Mouse (Mus musculus): Measurements from ENCODE around the gene Tstd1.

Gene Tstd1

DNA sequence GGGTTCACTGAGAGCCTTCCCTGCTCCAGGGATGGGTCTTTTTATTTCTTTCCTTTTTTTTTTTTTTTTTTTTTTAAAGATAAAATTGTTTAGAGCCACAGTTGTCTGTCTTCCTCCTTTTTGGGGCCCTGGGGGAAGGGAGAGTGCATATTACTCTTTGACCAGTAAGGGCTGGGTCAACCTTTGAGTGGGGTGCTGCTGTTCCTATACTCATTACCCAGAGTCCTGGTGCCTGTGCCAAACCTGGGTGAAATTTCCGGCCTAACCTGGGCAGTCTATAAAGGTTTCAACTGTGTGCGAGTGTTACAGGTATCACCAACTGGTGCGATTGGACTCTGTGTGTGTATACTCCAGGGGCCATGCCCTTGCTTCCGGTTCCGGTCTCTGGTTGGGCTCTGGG is at the start of gene Tstd1:
Gene Tstd1 (plus strand): TSS at position 213 of the 400 bp plus-strand sequence.
- in situ Hi-C loops (cut with MboI, MseI) = no loop called here

DNA sequence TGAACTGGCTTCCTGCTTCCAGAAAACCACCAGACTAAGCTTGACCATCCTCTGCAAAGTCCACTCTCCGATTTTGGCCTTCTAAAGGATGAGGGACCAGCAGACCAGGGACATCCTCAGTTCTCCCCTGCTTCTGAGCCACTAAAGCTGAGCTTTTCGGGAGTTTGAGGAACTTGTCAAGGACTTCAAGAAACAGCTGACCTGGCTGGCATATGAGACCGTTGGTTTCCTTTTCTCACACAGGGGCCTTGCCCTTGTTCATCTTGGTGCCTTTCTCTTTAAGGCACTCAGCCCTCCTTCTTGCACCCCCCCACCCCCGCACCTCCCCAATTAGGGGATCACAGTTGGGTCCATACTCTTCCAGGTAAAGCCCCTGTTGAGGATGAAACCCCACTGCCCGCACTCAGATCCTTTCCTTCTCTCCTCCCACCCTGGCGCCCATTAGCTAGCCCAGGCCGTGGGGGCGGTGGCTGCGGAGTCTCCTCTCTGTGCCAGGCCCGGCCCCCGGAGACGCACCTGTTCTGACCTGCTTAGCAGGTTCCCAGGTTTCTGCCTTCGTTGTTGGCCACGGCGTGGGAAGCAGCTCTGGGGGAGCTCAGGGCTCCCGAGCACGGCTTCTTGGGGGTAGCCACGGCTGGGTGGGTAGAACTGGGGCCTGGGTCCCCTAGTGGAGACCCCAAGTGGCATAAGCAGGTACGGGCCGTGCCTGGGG is 48.7 kb upstream of the Tstd1 start, which contains the start of gene Nectin4:
Gene Nectin4 (plus strand): TSS at position 255 of the 712 bp plus-strand sequence.
- in situ Hi-C loops (cut with MboI, MseI) = no loop called here

DNA sequence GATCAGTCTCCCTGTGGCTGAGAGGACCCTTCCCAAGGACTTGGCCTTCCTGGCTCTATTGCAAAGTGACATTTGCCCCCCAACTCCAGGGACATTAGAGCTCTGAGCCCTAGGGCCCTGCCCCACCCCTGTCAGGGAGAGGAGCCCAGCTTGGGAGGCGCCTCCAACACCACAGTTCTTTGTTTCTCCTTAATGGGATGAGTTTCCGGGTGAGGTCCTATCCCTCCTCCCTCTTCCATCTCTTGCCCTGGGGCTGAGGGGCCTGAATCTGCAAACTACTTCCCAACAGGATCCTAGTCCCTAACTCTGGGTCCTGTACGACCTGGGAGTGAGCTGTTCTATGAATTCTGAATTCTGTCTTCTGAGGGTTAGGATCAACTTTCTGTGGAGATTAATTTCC is 45.8 kb upstream of the Tstd1 start:
- in situ Hi-C loops (cut with MboI, MseI) = no loop called here

DNA sequence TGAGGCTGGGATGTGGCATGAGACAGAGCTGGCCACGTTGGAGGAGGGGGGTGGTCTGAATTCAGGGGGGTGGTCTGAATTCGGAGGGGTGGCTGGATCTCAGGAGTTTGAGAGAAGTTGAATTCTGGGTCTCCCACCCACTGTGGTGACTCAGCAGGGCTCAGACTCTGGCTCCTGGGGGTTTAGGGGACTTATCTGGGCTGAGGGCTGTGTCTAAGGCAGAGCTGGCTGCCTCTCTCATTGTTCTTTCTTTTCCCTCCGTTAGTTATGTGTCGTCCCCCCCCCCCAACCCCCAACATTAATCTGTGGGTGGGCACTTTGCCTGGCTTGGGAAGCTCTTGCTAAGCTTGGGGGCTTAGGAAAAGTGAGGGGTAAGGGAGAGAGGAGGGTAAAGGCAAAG is 44.7 kb upstream of the Tstd1 start:
- in situ Hi-C loops (cut with MboI, MseI) = no loop called here

DNA sequence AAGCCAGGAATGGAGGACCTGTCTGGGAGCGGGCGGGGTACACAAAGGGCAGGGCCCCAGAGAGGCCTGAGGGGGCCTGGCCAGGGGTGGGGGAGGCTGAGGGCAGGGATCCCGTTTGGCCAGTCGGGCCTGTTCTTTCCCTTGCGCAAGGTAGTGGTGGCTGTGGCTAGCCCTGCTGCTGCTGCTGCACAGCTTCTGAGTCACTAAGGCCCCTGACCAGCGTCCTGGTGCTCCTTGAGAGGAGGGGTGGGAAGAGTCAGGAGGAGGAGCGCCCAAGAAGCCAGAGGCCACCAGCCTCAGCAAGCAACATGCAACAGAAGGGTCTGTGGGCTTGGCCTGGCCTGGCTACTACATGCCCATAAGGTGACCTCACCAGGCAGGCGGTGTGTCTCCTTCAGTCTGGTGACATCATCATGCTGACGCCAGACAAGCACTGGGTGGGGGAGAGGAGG is 43.0 kb upstream of the Tstd1 start:
- in situ Hi-C loops (cut with MboI, MseI) = no loop called here

DNA sequence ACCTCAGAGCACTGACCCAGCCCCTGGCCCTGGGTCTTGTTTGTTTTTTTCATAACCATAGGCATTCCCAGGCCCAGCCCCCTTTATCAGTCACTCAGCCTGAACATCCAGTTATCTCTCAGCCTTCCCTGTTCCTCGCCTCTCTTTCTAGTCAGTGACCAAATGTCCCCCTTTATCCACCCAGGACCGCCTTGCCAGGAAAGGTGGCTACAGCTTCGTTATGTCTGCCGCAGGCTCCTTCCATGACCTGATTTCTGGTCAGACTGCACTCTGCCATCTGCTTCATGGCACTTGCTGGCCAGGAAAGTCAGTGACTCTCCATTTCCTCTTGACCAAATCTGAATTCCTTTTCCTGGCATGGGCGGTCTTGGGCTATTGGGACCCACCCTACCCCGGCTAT is 40.4 kb upstream of the Tstd1 start:
- in situ Hi-C loops (cut with MboI, MseI) = no loop called here

DNA sequence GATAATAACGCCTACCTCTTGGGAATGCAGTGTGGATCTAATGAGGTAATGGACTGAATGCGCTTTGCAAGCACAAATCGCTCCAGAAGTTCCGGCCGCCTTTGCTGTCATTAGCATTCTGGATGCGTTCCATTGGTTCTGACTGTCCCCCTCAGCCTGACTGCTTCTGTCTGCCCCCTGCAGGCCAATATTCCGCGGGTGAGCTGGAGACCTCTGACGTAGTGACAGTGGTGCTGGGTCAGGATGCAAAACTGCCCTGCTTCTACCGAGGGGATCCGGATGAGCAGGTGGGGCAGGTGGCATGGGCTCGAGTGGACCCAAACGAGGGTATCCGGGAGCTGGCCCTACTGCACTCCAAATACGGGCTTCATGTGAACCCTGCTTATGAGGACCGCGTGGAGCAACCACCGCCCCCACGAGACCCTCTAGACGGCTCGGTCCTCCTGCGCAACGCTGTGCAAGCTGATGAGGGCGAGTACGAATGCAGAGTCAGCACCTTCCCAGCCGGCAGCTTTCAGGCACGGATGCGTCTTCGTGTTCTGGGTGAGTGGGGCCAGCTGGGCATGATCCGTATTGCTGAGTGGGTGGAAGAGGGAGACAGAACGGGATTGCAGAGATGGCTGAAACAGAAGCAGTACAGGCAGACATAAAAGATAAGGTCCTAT is 38.6 kb upstream of the Tstd1 start:
- in situ Hi-C loops (cut with MboI, MseI) = no loop called here

DNA sequence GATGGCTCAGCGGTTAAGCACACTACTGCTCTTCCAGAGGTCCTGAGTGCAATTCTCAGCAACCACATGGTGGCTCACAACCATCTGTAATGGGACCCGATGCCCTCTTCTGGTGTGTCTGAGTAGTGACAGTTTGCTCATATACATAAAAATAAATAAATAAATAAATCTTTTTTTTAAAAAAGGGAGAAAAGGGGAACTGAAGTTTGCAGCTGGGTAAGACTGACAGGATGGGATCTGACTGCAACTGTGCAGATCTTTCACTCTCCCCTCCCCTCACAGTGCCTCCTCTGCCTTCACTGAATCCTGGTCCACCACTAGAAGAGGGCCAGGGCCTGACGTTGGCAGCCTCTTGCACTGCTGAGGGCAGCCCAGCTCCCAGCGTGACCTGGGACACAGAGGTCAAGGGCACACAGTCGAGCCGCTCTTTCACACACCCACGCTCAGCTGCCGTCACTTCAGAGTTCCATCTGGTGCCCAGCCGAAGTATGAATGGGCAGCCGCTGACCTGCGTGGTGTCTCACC is 36.5 kb upstream of the Tstd1 start:
- in situ Hi-C loops (cut with MboI, MseI) = no loop called here

DNA sequence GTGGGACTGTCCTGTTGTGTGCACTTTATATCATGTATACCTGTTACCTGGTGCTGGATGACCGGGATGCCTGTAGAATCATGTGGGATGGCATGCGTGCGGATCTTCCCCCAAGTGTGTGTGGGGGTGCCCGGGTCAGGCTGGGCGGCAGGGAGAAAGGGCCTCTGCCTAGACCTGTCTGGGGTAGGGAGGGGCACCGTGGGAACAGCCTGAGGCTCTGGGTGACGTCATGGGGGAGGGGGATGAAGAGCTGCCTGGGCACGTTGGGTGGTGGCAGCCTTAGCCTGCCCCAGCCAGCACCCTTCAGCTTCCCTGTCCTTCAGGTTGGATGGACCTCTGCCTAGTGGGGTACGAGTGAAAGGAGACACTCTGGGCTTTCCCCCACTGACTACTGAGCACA is 34.3 kb upstream of the Tstd1 start:
- in situ Hi-C loops (cut with MboI, MseI) = no loop called here

DNA sequence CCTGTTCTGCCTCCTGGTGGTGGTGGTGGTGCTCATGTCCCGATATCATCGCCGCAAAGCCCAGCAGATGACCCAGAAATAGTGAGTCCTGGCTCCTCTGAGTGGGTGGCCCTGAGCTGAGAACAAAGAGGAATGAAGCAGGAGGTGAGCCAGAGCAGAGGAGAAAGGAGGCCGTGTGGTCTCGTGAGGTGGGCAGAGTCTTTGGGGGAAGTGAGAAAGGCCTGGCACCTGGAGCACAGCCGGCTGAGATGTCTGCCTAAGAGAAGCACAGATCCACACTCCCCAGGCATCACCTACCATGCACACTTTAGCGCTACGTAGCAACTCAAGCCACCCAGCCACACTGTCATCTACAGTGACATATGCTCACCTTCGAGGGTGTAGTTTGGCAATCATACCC is 33.5 kb upstream of the Tstd1 start:
- in situ Hi-C loops (cut with MboI, MseI) = no loop called here

DNA sequence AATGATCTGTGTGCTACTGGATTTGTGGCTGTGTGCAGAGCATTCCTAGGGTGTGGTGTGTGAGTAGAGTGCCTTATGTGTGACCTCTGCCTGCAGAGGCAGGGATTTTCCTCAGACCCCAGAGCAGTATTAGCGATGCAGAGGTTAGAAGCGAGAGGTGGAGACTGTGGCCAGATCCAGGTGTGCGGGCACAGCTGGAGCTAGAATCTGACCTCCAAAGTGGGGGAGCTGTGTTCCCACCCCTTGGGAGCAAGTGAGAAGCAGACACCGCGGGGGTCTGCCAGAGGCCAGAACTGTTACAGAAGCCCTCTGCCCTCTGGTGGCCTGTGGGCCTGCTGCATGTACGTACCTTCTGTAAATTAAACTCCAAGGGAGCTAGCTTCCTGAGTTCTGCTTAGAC is 31.6 kb upstream of the Tstd1 start:
- in situ Hi-C loops (cut with MboI, MseI) = no loop called here

DNA sequence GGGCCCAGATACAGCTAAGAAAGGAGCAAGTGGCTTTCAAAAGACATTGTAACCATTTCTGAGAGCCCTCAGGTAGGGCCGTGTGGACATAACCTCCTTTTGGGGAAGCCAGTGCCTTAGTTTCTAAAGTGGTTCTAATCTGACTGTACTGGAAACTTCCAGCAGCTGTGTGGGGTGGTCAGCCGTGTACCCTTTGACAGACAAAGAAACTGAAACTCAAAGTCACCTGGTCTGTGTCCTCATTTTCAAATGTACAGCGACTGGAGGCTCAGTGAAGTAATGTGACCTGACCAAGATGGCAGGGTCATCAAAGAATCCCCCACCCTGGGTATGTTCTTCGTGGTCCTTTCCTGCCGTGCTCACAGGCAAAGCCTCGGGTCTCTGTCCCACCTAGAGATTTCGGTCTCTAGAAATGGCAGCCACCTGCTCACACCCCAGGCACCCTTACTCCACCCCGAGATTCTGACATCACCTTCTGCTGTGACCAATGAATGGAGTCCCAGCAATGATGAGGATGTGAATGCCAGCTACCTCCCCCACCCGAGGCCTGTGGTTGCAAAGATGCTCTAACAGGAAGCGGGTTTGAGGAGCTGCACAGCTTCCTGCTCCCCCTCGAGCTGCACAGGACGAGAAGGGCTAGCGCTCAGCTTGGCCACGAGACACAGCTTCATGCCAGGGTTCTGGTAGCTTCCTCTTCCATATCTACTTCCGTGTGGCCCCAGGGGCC is 30.1 kb upstream of the Tstd1 start, which contains the start of gene Arhgap30:
Gene Arhgap30 (plus strand): TSS at position 579 of the 727 bp plus-strand sequence.
- in situ Hi-C loops (cut with MboI, MseI) = no loop called here

DNA sequence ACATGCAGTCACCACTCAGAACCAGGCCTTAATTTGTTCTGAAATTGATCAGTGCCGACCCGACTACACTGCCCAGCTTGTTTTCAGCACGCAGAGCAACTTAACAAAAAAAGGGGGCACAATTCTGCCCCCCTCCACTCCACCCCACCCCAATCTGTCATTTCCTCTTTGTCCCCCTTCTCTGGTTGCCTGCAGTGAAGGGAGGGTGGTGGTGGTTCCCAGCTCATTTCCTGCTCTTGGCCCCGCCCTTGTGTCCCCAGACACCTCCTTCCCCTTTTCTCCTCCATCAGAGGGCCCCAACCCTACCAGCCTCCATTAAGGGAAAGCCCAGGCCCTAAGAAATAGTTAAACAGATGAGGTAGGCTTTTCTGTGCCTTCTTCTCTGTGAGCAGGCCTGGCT is 28.6 kb upstream of the Tstd1 start:
- in situ Hi-C loops (cut with MboI, MseI) = no loop called here

DNA sequence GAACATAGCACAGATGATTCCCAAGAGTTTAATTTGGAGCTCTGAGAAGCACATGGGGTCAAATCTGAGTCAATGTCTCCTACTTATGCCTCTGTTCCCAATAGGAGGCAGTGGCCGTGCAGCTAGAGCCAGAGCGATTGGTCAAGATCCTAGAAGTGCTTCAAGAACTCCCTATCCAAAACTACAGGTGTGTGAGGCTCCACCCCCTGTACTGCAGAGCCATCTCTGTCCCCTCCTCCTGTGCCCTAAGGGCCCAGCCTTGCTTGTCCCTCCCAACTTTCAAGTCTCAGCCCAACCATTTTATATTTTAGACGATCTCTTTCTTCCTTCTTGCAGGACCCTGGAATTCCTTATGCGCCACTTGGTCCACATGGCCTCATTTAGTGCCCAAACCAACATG is 16.9 kb upstream of the Tstd1 start:
- in situ Hi-C loops (cut with MboI, MseI) = no loop called here

DNA sequence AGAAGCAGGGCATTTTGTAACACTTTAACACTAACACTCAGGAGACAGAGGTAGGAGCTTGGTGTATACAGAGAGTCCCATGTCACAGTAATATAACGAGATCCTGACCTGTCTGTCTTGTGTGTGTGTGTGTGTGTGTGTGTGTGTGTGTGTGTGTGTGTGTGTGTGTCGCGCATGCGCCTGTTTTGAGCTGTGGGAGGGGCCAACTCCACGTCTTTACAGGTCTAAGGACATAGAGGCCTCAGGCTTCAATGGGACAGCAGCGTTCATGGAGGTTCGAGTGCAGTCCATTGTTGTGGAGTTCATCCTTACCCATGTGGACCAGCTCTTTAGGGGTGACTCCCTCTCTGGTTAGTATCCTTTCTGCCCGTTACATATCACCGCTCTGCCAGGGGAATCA is 15.7 kb upstream of the Tstd1 start:
- in situ Hi-C loops (cut with MboI, MseI) = no loop called here

DNA sequence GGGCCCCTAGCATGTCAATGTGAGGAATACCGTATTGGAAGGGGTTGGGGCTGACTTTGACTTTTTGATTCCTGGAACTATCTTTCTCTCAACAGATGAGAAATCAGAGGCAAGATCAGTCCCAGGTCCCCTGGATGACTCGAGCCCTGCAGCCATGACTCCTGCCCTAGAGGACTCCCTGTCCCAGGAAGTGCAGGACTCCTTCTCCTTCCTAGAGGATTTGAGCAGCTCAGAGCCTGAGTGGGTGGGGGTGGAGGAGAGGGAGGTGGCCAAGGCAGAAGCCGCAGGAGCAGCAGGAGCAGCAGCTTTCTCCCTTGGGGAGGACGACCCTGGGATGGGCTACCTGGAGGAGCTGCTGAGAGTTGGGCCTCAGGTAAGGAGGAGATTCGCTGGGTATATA is 11.4 kb upstream of the Tstd1 start:
- in situ Hi-C loops (cut with MboI, MseI) = no loop called here

DNA sequence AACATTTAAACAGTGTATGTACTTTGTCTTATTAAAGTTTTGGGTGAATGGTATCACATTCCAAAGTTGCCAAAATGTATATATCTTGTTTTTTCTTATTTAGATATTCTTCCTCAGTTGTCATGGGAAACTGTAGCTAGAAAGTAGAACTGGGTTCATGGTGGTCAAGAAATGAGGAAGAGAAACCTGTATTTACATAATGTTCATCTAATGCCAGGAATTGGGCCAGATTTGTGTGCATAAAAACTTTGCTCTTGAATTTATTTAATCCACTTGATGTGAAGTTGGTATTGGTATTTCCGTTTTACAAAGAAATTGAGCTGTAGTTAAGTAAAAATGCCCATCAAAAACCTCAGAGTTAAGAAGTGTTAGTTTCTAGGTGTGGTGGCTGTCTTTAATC is 8.4 kb upstream of the Tstd1 start:
- in situ Hi-C loops (cut with MboI, MseI) = no loop called here

DNA sequence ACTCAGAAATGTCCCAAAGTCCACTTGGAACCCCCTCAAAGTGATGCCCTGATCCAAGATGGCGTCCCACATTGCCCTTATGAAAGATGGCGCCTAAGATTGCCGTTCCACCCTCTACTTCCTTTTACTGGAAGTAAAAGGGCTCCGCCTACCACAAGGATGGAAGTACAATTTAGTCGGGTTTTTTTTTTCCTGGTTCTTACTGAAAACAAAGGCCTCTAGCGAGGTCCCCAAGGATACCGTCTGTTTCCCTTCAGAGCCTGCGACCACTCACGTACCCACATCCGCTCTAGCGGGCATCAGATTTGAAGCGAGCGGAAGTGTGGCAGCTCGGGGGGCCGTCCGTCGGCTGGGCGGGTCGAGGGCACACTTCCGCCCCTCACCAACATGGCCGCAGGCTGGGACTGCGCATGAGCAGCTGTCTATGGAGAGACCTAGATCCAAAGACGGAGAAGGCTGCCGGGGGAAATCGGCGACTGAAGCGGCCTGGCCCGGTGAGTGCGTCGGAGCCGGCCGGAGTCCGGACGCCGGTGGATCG is 7.7 kb upstream of the Tstd1 start, which contains the start of gene Usf1:
Gene Usf1 (plus strand): TSS at position 367 of the 538 bp plus-strand sequence.
- in situ Hi-C loops (cut with MboI, MseI) = no loop called here

DNA sequence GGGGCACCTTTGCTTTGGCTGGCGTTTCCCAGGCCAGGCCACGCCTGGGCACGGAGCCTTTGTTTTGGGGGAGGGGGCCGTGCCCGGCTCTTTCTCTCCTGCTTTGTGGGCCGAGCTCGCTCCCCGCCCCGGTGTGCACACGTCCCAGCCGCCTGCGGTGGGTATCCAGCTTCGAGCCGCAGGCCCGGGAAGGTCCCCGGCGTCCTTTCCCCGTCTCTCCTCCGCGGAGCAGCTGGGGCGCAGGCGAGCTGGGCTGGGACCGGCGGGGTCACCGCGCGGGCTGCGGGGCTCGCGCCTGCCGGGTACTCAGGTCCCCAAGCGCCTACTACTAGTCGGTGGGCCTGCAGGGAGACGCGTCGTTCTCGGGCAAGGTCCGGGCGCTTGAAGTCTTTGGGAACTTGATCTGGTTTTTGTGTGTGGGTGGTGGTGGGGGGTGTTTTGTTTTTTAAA is 7.2 kb upstream of the Tstd1 start:
- in situ Hi-C loops (cut with MboI, MseI) = no loop called here

DNA sequence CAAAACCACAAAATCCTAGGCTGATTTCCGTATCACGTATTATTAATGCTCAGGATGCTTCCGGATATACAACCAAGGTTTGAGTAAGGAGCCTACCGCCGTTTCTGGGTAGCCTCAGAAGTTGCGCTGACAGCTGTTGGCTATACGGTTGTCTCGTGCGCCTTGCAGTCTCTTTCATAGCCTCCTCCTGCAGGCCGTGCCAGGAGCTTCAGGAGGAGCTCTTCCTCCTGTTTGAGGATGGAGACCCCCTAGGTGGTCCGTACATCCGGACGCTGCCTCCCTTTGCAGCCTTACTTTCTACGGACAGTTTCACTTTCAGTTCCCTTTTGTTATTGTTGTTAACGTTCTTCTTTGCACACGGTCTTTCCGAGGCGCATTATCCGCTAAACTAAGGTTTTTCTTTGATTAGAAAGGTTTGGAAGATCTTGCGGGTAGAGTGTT is 6.7 kb upstream of the Tstd1 start:
- in situ Hi-C loops (cut with MboI, MseI) = no loop called here

DNA sequence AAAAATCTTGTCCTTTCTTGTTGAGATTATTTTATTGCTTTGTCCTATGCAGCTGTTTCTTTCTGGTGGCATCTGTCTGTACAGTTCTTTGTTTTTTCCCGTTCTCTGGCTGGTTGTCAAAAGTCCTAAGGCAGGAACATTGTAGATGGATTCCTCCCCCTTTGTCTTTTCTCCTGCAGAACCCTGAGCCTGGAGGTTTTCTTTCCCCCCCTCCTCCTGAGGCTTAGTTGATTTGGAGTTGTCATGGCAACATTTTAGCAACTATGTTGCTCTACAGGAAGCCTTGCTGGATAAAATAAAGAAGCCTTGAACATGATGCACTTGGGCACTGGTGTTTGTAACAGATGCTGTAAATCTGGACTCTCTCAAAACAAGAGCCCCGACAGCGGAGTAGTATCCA is 6.2 kb upstream of the Tstd1 start:
- in situ Hi-C loops (cut with MboI, MseI) = no loop called here

DNA sequence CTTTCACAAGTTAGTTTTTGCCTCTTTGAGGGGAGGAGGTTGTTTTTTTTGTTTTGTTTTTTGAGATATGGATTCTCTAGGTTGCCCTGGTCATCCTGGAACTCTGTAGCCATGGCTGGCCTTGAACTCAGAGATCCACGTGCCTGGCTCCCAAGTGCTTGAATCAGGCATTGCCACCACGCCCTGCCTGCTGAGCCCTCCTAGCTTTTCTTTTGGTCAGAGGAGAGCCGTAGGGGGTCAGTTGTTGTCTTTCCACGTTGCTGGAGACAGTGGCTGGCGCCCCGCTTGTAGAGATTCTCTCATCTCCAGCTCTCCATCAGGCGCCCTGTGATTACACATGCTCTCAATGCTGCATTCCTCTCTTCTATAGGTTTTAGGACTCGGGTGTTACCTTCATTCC is 5.1 kb upstream of the Tstd1 start:
- in situ Hi-C loops (cut with MboI, MseI) = no loop called here
